Comparison of ENCODE assay signal across 23 mouse cellular contexts in the genomic region with DNA sequence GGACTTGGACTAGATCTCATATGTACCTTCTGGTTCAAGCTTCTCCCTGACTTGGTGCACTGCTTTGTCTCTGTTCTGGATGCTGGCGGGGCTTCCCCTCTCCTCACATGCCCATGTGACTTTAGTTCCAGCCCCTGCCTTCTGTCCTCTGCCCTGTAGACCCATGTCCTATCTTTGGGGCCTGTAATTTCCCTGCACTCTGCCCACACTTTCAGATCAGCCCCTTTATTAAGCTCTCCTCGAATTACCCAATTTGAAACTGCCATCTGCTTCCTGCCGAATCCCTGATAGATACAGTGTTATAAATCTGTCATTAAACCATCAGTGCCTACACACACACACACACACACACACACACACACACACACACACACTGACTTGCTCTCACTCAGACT. TPM values are rescaled to one million over a fixed set of nuclear protein-coding genes. Genes with fewer than 3 reads are reported as not detected.
A peak's percentile ranks its signal among the peaks of the same experiment; 100 is the strongest.
DNase-seq lines count a peak whose midpoint lies in the region; ATAC-seq lines count a peak whose summit lies in the region.
"Had no signal": no experiment of that assay in that cellular context is flagged by ENCODE, and none has a peak within 500 bp of the region (broad histone marks: within the 10 kb centered on the region; RNA-seq: fewer than 3 reads in every experiment).

No protein-coding gene starts in this region.

- H3K4me2 ChIP-seq in forebrain, embryonic 16.5 days (ENCODE audit: low read length), result no peak overlapping the region
- no peak overlapping the region for H3K4me2 ChIP-seq in forebrain, embryonic 14.5 days (ENCODE audit: low read length)
- H3K4me2 ChIP-seq: hindbrain, embryonic 13.5 days; midbrain, embryonic 11.5 days had no signal

- H3K27ac ChIP-seq in forebrain, embryonic 16.5 days (ENCODE audit: low read length), result no peak overlapping the region
- H3K27ac ChIP-seq in forebrain, embryonic 14.5 days (ENCODE audit: low read depth, low read length), result no peak overlapping the region
- H3K27ac ChIP-seq: hindbrain, embryonic 13.5 days had no signal

- 46% methylated on average over 3 of the region's 3 CpGs for WGBS in forebrain, embryonic 16.5 days
- 50% methylated on average over 3 of the region's 3 CpGs for whole genome bisulfite sequencing in forebrain, embryonic 14.5 days

- peak; percentile 21; the same call in 1 of the 2 replicates for ATAC-seq in forebrain, embryonic 16.5 days
- ATAC-seq in forebrain, embryonic 14.5 days, result no peak; the same call in 1 of the 2 replicates
- ATAC-seq in megakaryocyte, adult 5-6 weeks (ENCODE audit: poor library complexity, severe bottlenecking), result no peak

- H3K27me3 ChIP-seq in forebrain, embryonic 16.5 days (replicated peaks; ENCODE audit: control insufficient read depth, insufficient read depth, low read length), result no peaks in the 10 kb centered on the region
- H3K27me3 ChIP-seq in forebrain, embryonic 14.5 days (replicated peaks; ENCODE audit: control insufficient read depth, insufficient read depth, low read length), result no peaks in the 10 kb centered on the region
- H3K27me3 ChIP-seq in megakaryocyte, embryonic 14.5 days (replicated peaks), result peaks cover 13% of the 10 kb centered on the region
- H3K27me3 ChIP-seq: hindbrain, embryonic 13.5 days had no signal

- H3K4me1 ChIP-seq in forebrain, embryonic 16.5 days (replicated peaks; ENCODE audit: control insufficient read depth, insufficient read depth, low read length), result peaks cover 3% of the 10 kb centered on the region; the same call in 1 of the 2 replicates
- H3K4me1 ChIP-seq in forebrain, embryonic 14.5 days (ENCODE audit: control insufficient read depth, insufficient read depth, low read length), result no peaks in the 10 kb centered on the region
- peaks cover 46% of the 10 kb centered on the region for H3K4me1 ChIP-seq in megakaryocyte, embryonic 14.5 days
- H3K4me1 ChIP-seq: hindbrain, embryonic 13.5 days had no signal

- H3K4me3 ChIP-seq in forebrain, embryonic 16.5 days (replicated peaks; ENCODE audit: low read length), result no peak overlapping the region
- no peak overlapping the region for H3K4me3 ChIP-seq in forebrain, embryonic 14.5 days (ENCODE audit: low read depth, low read length)
- H3K4me3 ChIP-seq in megakaryocyte, embryonic 14.5 days (replicated peaks), result peak overlapping the region; percentile 18
- H3K4me3 ChIP-seq: hindbrain, embryonic 13.5 days; myocyte had no signal

- no peaks in the 10 kb centered on the region for H3K36me3 ChIP-seq in forebrain, embryonic 16.5 days (ENCODE audit: control insufficient read depth, insufficient read depth)
- no peaks in the 10 kb centered on the region for H3K36me3 ChIP-seq in forebrain, embryonic 14.5 days (ENCODE audit: control insufficient read depth, insufficient read depth, low read length)
- no peaks in the 10 kb centered on the region for H3K36me3 ChIP-seq in megakaryocyte, embryonic 14.5 days (replicated peaks; ENCODE audit: low read length)
- H3K36me3 ChIP-seq: hindbrain, embryonic 13.5 days had no signal

- no peak overlapping the region for H3K9ac ChIP-seq in forebrain, embryonic 16.5 days (replicated peaks; ENCODE audit: low read depth, low read length)
- no peak overlapping the region for H3K9ac ChIP-seq in forebrain, embryonic 14.5 days (ENCODE audit: low read length)
- H3K9ac ChIP-seq: hindbrain, embryonic 13.5 days had no signal

- no peaks in the 10 kb centered on the region for H3K9me3 ChIP-seq in forebrain, embryonic 16.5 days (ENCODE audit: control insufficient read depth, low read length)
- no peaks in the 10 kb centered on the region for H3K9me3 ChIP-seq in forebrain, embryonic 14.5 days (replicated peaks; ENCODE audit: control insufficient read depth, low read length)
- H3K9me3 ChIP-seq in megakaryocyte, embryonic 14.5 days, result peaks cover 14% of the 10 kb centered on the region
- H3K9me3 ChIP-seq: hindbrain, embryonic 13.5 days had no signal

- no peak for DNase-seq in forebrain, embryonic 14.5 days (ENCODE audit: low spot score)
- DNase-seq in brain, adult 2 months (ENCODE audit: low read depth, low spot score), result peak; percentile 25
- DNase-seq in layer of hippocampus, postnatal 14 days (ENCODE audit: low spot score in 2 of 2), result peak; percentile 56 to 72
- DNase-seq in cerebellum, postnatal 14 days, result no peak
- DNase-seq in embryo, embryonic 10.5 days (ENCODE audit: low spot score), result no peak
- DNase-seq: adrenal gland, postnatal 10 days; cerebellum, adult 9-10 months; heart, adult 18-20 months; kidney, adult 2 months; kidney, postnatal 36 days; lung, postnatal 10 days; thymus, adult 2 months had no signal

RNA-seq across cellular contexts. Expression of a gene that starts 22.4 kb away (rescaled TPM):
- 228 and 250 TPM in 2 replicates for polyA plus RNA-seq in forebrain, embryonic 16.5 days (2015; fragmentation: Nextera tagmentation; extraction: Ambion mirVana)
- polyA plus RNA-seq in forebrain, embryonic 14.5 days (2014; fragmentation: Nextera tagmentation; extraction: Ambion mirVana), result 240 and 254 TPM in 2 replicates
- polyA plus RNA-seq in megakaryocyte, embryonic 14.5 days (2012; ENCODE audit: insufficient read depth, low replicate concordance), result 9.9 and 23.0 TPM in 2 replicates
- 66.9 and 83.2 TPM in 2 replicates for total RNA-seq in megakaryocyte, adult 5-6 weeks (2015)
- total RNA-seq in megakaryocyte, adult 5-6 weeks (2017), result 222 and 227 TPM in 2 replicates
- 100 to 1,000 TPM; 104 TPM for total RNA-seq in layer of hippocampus, postnatal 14 days (2021)

RNA-seq across cellular contexts. Expression of a gene that starts 22.7 kb away (rescaled TPM):
- polyA plus RNA-seq in forebrain, embryonic 16.5 days (2015; fragmentation: Nextera tagmentation; extraction: Ambion mirVana), result 0.66 and 1.1 TPM in 2 replicates
- 0.30 and 0.36 TPM in 2 replicates for polyA plus RNA-seq in forebrain, embryonic 14.5 days (2014; fragmentation: Nextera tagmentation; extraction: Ambion mirVana)
- not detected in 2 replicates for polyA plus RNA-seq in megakaryocyte, embryonic 14.5 days (2012; ENCODE audit: insufficient read depth, low replicate concordance)
- total RNA-seq in megakaryocyte, adult 5-6 weeks (2015), result 0.11 and 0.16 TPM in 2 replicates
- not detected in 2 replicates for total RNA-seq in megakaryocyte, adult 5-6 weeks (2017)
- 1 to 10 TPM; 2.8 to 3.4 TPM for total RNA-seq in layer of hippocampus, postnatal 14 days (2021)

RNA-seq across cellular contexts. Expression of a gene that starts 26.6 kb away (rescaled TPM):
- not detected in 2 replicates for polyA plus RNA-seq in forebrain, embryonic 16.5 days (2015; fragmentation: Nextera tagmentation; extraction: Ambion mirVana)
- polyA plus RNA-seq in forebrain, embryonic 14.5 days (2014; fragmentation: Nextera tagmentation; extraction: Ambion mirVana), result not detected in 2 replicates
- 1.8 TPM in 1 of 2 replicates, not detected in the other for polyA plus RNA-seq in megakaryocyte, embryonic 14.5 days (2012; ENCODE audit: insufficient read depth, low replicate concordance)
- 6.2 and 11.0 TPM in 2 replicates for total RNA-seq in megakaryocyte, adult 5-6 weeks (2015)
- total RNA-seq in megakaryocyte, adult 5-6 weeks (2017), result 14.2 and 18.4 TPM in 2 replicates
- total RNA-seq in layer of hippocampus, postnatal 14 days (2021), result not detected
- total RNA-seq: ES-E14; gastrocnemius, adult 18-20 months; heart, adult 18-20 months; left cerebral cortex, postnatal 25 days; liver, adult 2 months had no signal
- polyA plus RNA-seq: C2C12; hindbrain, embryonic 13.5 days; liver, adult 2 months; midbrain, embryonic 11.5 days; myocyte had no signal

RNA-seq across cellular contexts. Expression of a gene that starts 33.2 kb away (rescaled TPM):
- 24.0 and 26.2 TPM in 2 replicates for polyA plus RNA-seq in forebrain, embryonic 16.5 days (2015; fragmentation: Nextera tagmentation; extraction: Ambion mirVana)
- polyA plus RNA-seq in forebrain, embryonic 14.5 days (2014; fragmentation: Nextera tagmentation; extraction: Ambion mirVana), result 6.7 and 10.6 TPM in 2 replicates
- polyA plus RNA-seq in megakaryocyte, embryonic 14.5 days (2012; ENCODE audit: insufficient read depth, low replicate concordance), result 0.72 TPM in 1 of 2 replicates, not detected in the other
- 1.5 and 1.9 TPM in 2 replicates for total RNA-seq in megakaryocyte, adult 5-6 weeks (2015)
- total RNA-seq in megakaryocyte, adult 5-6 weeks (2017), result 4.8 and 5.6 TPM in 2 replicates
- 100 to 1,000 TPM; 128 to 141 TPM for total RNA-seq in layer of hippocampus, postnatal 14 days (2021)

RNA-seq across cellular contexts. Expression of a gene that starts 34.3 kb away (rescaled TPM):
- polyA plus RNA-seq in forebrain, embryonic 16.5 days (2015; fragmentation: Nextera tagmentation; extraction: Ambion mirVana), result not detected in 2 replicates
- polyA plus RNA-seq in forebrain, embryonic 14.5 days (2014; fragmentation: Nextera tagmentation; extraction: Ambion mirVana), result not detected in 2 replicates
- polyA plus RNA-seq in megakaryocyte, embryonic 14.5 days (2012; ENCODE audit: insufficient read depth, low replicate concordance), result 2.5 TPM in 1 of 2 replicates, not detected in the other
- total RNA-seq in megakaryocyte, adult 5-6 weeks (2015), result 48.6 and 96.7 TPM in 2 replicates
- total RNA-seq in megakaryocyte, adult 5-6 weeks (2017), result 238 and 301 TPM in 2 replicates
- not detected for total RNA-seq in layer of hippocampus, postnatal 14 days (2021)
- total RNA-seq: ES-E14; gastrocnemius, adult 18-20 months; heart, adult 18-20 months; left cerebral cortex, postnatal 25 days; liver, adult 2 months had no signal
- polyA plus RNA-seq: C2C12, myocyte had no signal

Comparison
In these comparisons a context has a peak if more than half of its experiments do, and no peak if none do; other contexts are left out.
1. DNase-seq: peak in brain, adult 2 months (single experiment) and layer of hippocampus, postnatal 14 days (2 of 2); none in forebrain, embryonic 14.5 days (single experiment), cerebellum, postnatal 14 days (0 of 2) and embryo, embryonic 10.5 days (single experiment).